Mouse (Mus musculus) heart, adult 2 months (tissue): ENCODE data around the gene Mad1l1.

Source experiments
- CTCF ChIP-seq: fragments of 200-600 bp; IDR thresholded peaks from 2 replicates; pipeline ENCODE4 v1.8.1; 2022; ENCODE audit warnings: antibody characterized with exemption, mild to moderate bottlenecking, moderate library complexity
- EP300 ChIP-seq: fragments of 200-500 bp; IDR thresholded peaks from 2 replicates; pipeline ENCODE4 v1.6.1; 2011; ENCODE audit warnings: low read depth, low read length, control low read depth; ENCODE audit not compliant: insufficient read depth

DNA sequence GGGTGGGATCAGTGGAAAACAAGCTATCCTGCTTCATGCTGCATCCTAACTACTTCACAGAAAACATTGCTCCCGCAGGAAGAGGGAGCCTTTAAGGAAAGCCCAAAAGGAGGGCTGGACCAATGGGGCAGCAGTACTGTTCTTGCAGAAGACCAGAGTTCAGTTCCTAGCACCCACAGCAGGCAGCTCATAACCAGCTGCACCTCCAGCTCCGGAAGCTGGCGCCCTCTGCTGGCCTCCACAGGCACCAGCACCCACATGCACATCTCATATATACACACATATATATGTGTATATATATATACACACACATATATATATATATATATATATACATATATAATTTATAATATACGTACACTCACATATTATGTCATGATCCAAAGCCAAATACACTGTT, 17.4 kb upstream of the Mad1l1 start:
- TF ChIP-seq EP300 (no peak), CTCF (0 out of 2 replicates have a peak, but pooled peaks have one; percentile 11)
